Mouse (Mus musculus) spleen, adult 2 months (tissue): ENCODE results near the gene Nrp2.

ENCODE experiments used
- CTCF ChIP-seq: fragments of 200-500 bp; IDR thresholded peaks from 2 replicates; pipeline ENCODE4 v1.5.1; 2011; ENCODE audit warnings: mild to moderate bottlenecking, inconsistent platforms; ENCODE audit not compliant: insufficient read depth, insufficient read length, insufficient replicate concordance; ENCODE audit errors: extremely low read depth
- POLR2A ChIP-seq: fragments of 200-500 bp; IDR thresholded peaks from 2 replicates; pipeline ENCODE4 v1.6.1; 2011; ENCODE audit warnings: low read depth, low read length, inconsistent platforms

- TF ChIP-seq POLR2A (no peak), CTCF (no peak)
Measured at GRCm38 (mm10) chr1:62749716-62750115, 46.6 kb downstream of the Nrp2 start.
